Mouse (Mus musculus) testis, adult 2 months (tissue): ENCODE data around the gene 4921517D22Rik. TPM values are rescaled to one million over a fixed set of nuclear protein-coding genes. Genes with fewer than 3 reads are reported as not detected.

Experiments used
- H3K27ac ChIP-seq: fragments of 200-500 bp; 2 replicates; pipeline ENCODE4 v1.5.1; 2012; ENCODE audit warnings: low read depth, low read length; ENCODE audit not compliant: control insufficient read depth, insufficient read depth
- H3K27me3 ChIP-seq: fragments of 200-500 bp; 2 replicates; pipeline ENCODE4 v1.6.1; 2012; ENCODE audit warnings: mild to moderate bottlenecking, low read length, moderate library complexity; ENCODE audit not compliant: control insufficient read depth, insufficient read depth
- H3K36me3 ChIP-seq: fragments of 200-500 bp; 2 replicates; pipeline ENCODE4 v1.6.1; 2012; ENCODE audit warnings: mild to moderate bottlenecking, low read length; ENCODE audit not compliant: control insufficient read depth, insufficient read depth
- H3K4me1 ChIP-seq: fragments of 200-500 bp; 2 replicates; pipeline ENCODE4 v1.6.1; 2012; ENCODE audit warnings: low read length; ENCODE audit not compliant: control insufficient read depth, insufficient read depth
- H3K4me3 ChIP-seq: fragments of 200-500 bp; 2 replicates; pipeline ENCODE4 v1.5.1; 2012; ENCODE audit warnings: low read depth, mild to moderate bottlenecking, low read length, moderate library complexity, mixed read lengths; ENCODE audit not compliant: control insufficient read depth
- CTCF ChIP-seq: fragments of 200-500 bp; IDR thresholded peaks from 2 replicates; pipeline ENCODE4 v1.5.1; 2012; ENCODE audit warnings: low read depth, mild to moderate bottlenecking, inconsistent platforms, low read length, moderate library complexity; ENCODE audit not compliant: control insufficient read depth, insufficient read depth, insufficient replicate concordance
- POLR2A ChIP-seq: fragments of 200-500 bp; IDR thresholded peaks from 2 replicates; pipeline ENCODE4 v1.6.1; 2012; ENCODE audit warnings: low read depth, mild to moderate bottlenecking, inconsistent platforms, low read length, moderate library complexity; ENCODE audit not compliant: control insufficient read depth
- polyA plus RNA-seq: library from polyadenylated mRNA; depleted of rRNA; stranded (reverse); fragments of >200 nt; gene quantifications from 2 replicates; pipeline ENCODE4 v1.2.3, GENCODE M21; 2012

4921517D22Rik gene
- polyA plus RNA-seq, 1 experiment = 24.2 TPM

DNA sequence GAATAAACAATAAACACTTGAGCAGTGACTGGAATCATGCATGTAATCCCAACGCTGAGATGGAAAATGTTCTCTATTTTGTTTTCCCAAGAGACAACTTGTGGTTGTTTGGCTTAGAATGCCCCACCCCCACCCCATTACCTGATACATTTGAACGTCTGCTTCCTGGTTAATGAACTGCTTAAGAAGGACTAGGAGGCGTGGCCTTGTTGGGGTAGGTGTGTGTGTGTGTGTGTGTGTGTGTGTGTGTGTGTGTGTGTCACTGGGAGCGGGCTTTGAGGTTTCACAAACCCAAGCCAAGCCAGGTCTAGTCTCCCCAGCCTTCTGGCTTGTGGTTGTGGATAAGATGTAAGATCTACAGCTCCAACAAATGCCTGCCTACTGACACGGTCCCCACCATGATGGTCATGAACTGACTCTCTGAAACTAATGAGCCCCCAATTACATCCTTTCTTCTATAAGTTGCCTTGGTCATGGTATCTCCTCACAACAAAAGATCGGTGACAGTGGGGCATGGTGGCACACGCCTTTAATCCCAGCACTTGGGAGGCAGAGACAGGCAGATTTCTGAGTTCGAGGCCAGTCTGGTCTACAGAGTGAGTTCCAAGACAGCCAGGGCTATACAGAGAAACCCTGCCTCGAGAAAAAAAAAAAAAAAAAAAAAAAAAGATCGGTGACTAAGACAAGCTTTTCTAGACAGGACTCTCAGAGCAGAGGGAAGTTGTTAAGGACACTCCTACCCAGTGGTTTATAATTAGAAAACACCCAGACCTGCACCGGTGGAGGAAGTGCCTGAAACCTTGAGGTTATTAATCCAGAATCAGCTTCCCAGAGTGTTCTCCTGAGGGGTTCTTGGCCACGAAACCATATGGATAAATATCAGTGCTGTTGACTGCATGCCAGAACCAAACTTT, 17.3 kb downstream of the 4921517D22Rik start:
- Histone ChIP-seq H3K27ac (no peak overlapping the region), H3K27me3 (peaks cover 4% of the 10 kb centered on the region), H3K36me3 (no peaks in the 10 kb centered on the region), H3K4me1 (peaks cover 17% of the 10 kb centered on the region), H3K4me3 (no peak overlapping the region)
- TF ChIP-seq POLR2A (no peak), CTCF (no peak)

- TF ChIP-seq CTCF (no peak), POLR2A (no peak)
- H3K27me3 ChIP-seq = peaks cover 4% of the 10 kb centered on the region
- H3K36me3 ChIP-seq = no peaks in the 10 kb centered on the region
- no peak within 1 kb of the TSS for H3K27ac ChIP-seq
- H3K4me1 ChIP-seq = peaks cover 13% of the 10 kb centered on the region
- peak within 1 kb of the TSS; percentile 89 for H3K4me3 ChIP-seq
Measured at GRCm38 (mm10) chr13:59675151-59676011, 18.5 kb downstream of the 4921517D22Rik start, which contains the start of gene Golm1. Gene Golm1, minus strand, starts transcription at chr13:59675811.

DNA sequence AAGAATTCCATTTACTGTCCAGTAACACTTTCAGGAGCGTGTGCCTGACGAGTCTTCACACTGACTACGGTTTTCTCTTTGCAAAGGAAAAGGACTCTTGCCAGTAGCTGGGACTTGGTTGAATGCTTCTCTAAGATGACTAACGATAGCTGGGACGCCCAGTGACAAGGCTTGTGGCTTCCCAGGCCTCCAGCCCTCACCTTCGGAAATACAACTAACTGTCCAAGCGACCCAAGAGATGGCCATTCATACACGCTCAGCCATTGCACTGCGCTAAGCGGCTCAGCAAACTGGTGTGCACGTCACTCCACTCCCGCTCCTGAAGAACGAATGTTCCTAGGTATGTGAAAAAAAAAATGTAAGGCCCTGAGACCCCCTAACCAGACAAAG, 19.2 kb downstream of the 4921517D22Rik start:
- Histone ChIP-seq H3K4me1 (peaks cover 13% of the 10 kb centered on the region), H3K27ac (no peak overlapping the region), H3K4me3 (peak overlapping the region; percentile 1; the same call in 1 of the 2 replicates), H3K36me3 (no peaks in the 10 kb centered on the region), H3K27me3 (peaks cover 4% of the 10 kb centered on the region)
- no peak for TF ChIP-seq POLR2A
- no peak for TF ChIP-seq CTCF

- no peaks in the 10 kb centered on the region for H3K36me3 ChIP-seq
- H3K27ac ChIP-seq = no peak overlapping the region
- H3K27me3 ChIP-seq = peaks cover 4% of the 10 kb centered on the region
- H3K4me3 ChIP-seq = no peak overlapping the region
- TF ChIP-seq POLR2A (no peak), CTCF (no peak)
- H3K4me1 ChIP-seq = peaks cover 10% of the 10 kb centered on the region
Measured at GRCm38 (mm10) chr13:59674215-59674614, 19.7 kb downstream of the 4921517D22Rik start.

DNA sequence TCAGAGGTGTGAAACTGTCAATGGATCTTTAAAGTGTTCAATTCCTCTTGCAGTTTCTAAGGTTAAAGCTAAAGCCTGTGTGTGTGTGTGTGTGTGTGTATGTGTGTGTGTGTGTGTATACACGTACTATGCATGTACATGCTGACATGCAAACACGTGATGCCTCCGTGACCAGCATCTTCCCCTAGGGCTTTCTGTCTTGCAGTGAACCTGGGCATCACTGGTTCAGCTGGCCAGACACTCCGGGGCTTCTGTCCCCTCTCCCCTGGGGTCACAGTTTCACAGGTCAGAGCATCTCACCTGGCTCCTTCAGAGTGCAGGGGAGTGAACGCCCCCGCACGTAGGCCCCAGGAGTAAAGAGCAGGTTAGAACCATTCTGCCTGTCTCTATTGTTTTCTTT, 20.3 kb downstream of the 4921517D22Rik start:
- no peak overlapping the region for H3K27ac ChIP-seq
- peaks cover 4% of the 10 kb centered on the region for H3K27me3 ChIP-seq
- no peak for TF ChIP-seq POLR2A
- TF ChIP-seq CTCF = no peak
- H3K4me1 ChIP-seq = peaks cover 10% of the 10 kb centered on the region
- no peak overlapping the region for H3K4me3 ChIP-seq
- H3K36me3 ChIP-seq = no peaks in the 10 kb centered on the region

DNA sequence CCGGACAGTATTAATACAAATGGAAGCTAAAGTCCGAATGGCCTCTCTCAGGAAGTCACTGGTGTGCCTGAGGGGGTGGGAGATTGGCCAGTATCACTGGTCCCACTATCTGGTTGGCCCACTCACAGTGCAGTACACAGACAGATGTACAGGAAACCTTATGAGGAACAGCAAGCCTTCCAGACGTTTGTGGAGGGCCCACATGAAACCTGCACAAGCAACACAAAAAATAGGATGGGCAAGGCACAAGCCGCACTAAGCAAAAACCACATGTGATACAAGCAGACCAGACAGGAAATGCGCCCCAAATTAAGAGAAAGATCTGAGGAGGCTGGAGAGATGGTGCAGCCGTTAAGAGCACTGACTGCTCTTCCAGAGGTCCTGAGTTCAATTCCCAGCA, 21.7 kb downstream of the 4921517D22Rik start:
- Histone ChIP-seq H3K27me3 (peaks cover 4% of the 10 kb centered on the region), H3K4me1 (peaks cover 13% of the 10 kb centered on the region), H3K36me3 (no peaks in the 10 kb centered on the region), H3K4me3 (no peak overlapping the region), H3K27ac (no peak overlapping the region)
- TF ChIP-seq POLR2A = no peak
- TF ChIP-seq CTCF = no peak

DNA sequence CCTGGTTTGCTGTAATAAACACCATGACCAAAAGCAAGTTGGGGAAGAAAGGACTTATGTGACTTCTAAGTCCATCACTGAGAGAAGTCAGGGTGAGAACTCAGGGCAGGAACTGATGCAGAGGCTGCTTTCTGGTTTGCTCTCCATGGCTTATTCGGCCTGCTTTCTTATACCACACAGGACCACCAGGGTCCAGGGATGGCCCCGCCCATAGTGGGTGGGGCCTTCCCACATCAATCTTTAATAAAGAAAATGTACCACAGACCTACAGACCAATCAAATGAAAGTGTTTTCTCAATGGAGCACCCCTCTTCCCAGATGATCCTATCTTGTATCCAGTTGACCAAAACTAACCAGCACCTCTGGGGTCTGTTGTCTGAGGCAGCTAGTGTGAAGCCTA, 22.4 kb downstream of the 4921517D22Rik start:
- TF ChIP-seq CTCF (no peak), POLR2A (no peak)
- H3K4me1 ChIP-seq = peaks cover 13% of the 10 kb centered on the region
- H3K27me3 ChIP-seq = peaks cover 4% of the 10 kb centered on the region
- no peak overlapping the region for H3K4me3 ChIP-seq
- H3K36me3 ChIP-seq = no peaks in the 10 kb centered on the region
- no peak overlapping the region for H3K27ac ChIP-seq
